Mouse (Mus musculus) ES-Bruce4 (cell line): Measurements from ENCODE around the gene Rcan1. TPM values are rescaled to one million over a fixed set of nuclear protein-coding genes. Genes with fewer than 3 reads are reported as not detected.

ENCODE experiments used
- H3K27ac ChIP-seq: 2 replicates; pipeline ENCODE4 v1.5.1; 2012; ENCODE audit warnings: low read length, inconsistent platforms; ENCODE audit not compliant: insufficient read depth
- H3K27me3 ChIP-seq: 2 replicates; pipeline ENCODE4 v1.6.1; 2012; ENCODE audit warnings: mild to moderate bottlenecking, low read length, inconsistent platforms; ENCODE audit not compliant: control insufficient read depth, poor library complexity, insufficient read depth, severe bottlenecking
- H3K36me3 ChIP-seq: 2 replicates; pipeline ENCODE4 v1.6.1; 2012; ENCODE audit warnings: inconsistent platforms, mild to moderate bottlenecking, low read length, moderate library complexity; ENCODE audit not compliant: control insufficient read depth, poor library complexity, insufficient read depth, severe bottlenecking
- H3K4me1 ChIP-seq: one replicate; pipeline ENCODE4 v1.8.1; 2011; ENCODE audit warnings: low read length; ENCODE audit not compliant: control insufficient read depth, insufficient read depth
- H3K4me3 ChIP-seq: 2 replicates; pipeline ENCODE4 v1.5.1; 2011; ENCODE audit warnings: low read depth, mild to moderate bottlenecking, low read length
- H3K9ac ChIP-seq: 2 replicates; pipeline ENCODE4 v1.6.1; 2012; ENCODE audit warnings: low read depth, mild to moderate bottlenecking, inconsistent platforms; ENCODE audit not compliant: poor library complexity, severe bottlenecking
- H3K9me3 ChIP-seq: replicated peaks from 2 replicates; pipeline ENCODE4 v1.6.1; 2012; ENCODE audit warnings: mild to moderate bottlenecking, low read length, inconsistent platforms; ENCODE audit not compliant: control insufficient read depth, poor library complexity, insufficient read depth, severe bottlenecking
- CTCF ChIP-seq: IDR thresholded peaks from one replicate; pipeline ENCODE4 v1.8.1; 2011; ENCODE audit warnings: low read depth, low read length
- EP300 ChIP-seq: IDR thresholded peaks from 2 replicates; pipeline ENCODE4 v1.6.1; 2011; ENCODE audit warnings: low read depth, low read length; ENCODE audit not compliant: insufficient read depth
- POLR2A ChIP-seq: IDR thresholded peaks from one replicate; pipeline ENCODE4 v1.8.1; 2011; ENCODE audit warnings: low read length; ENCODE audit not compliant: insufficient read depth
- polyA plus RNA-seq: library from polyadenylated mRNA; stranded (reverse); fragments of >200 nt; gene quantifications from 2 replicates; pipeline ENCODE4 v1.2.4, GENCODE M21; 2011; ENCODE audit warnings: low read depth; ENCODE audit not compliant: missing spikeins, insufficient read depth, insufficient read length

Rcan1 gene
- polyA plus RNA-seq, 1 experiment = 37.2 TPM

DNA sequence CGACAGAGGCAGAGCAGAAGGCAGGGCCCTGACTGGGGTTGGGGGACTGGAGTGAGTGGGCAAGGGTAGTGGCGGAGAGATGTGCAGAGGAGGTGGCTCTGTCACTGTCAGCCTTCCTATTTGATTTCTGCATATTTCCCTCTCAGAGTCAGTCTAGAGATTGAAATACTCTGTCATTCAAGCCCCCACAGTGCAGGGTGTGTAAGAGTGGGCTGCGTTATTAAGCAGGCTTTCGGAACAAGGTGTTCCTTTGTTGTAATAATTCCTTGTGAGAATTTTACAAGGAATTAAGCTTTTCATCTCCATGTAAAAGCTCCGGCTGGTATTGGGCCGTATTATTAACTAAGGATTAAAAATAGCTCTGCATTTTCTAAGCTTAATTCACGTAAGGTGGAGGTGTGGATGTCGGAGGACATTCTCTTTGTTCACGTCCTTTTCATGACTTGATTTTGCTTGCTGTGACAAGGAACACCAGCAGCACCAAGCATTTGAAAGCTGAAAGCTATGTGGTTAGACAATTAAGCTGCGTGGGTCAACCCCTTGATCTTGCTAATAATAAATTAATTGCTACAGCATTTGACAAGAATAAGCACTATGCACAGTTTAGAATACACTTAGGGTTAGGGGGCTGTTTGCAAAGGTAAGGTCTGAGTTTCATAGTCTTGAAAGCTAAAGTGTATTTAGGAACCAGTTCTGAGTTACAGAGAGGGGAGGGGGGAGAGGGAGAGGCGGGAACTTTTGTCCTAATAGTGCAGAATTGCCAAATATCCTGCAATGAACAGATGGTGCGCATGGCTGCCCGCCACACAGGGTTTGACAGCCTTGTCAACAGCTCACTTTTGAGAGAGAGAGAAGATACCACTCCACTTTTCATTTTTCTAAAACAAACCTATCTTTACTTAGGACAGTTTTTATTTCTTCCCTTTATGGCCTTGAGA, 40.4 kb upstream of the Rcan1 start:
- H3K27me3 ChIP-seq = no peaks in the 10 kb centered on the region
- H3K36me3 ChIP-seq = no peaks in the 10 kb centered on the region
- no peak overlapping the region for H3K27ac ChIP-seq
- H3K9me3 ChIP-seq = no peaks in the 10 kb centered on the region
- H3K4me3 ChIP-seq = no peak overlapping the region
- TF ChIP-seq POLR2A (no peak), EP300 (no peak), CTCF (no peak)
- H3K9ac ChIP-seq = no peak overlapping the region
- H3K4me1 ChIP-seq = no peaks in the 10 kb centered on the region

DNA sequence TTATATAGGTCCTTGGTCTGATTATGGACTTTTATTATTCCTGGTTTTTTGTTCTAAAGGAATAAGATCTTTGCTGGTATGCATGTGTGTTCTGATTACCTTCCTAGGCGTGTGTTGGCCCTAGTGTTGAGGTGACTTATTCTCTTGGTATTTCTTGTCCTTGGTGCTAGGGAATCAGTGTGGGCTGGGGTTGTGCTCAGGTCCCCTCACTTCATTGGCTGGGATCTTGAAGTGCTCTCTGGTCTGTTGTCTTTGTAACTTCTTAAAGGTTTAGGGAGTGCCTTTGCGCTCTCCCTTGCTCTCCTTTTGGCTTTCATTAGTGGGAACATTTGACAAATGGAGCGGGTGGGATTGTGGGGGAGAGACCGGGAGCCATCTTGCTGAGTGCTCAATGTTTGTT, 36.9 kb upstream of the Rcan1 start:
- TF ChIP-seq POLR2A (no peak), EP300 (no peak), CTCF (no peak)
- H3K9me3 ChIP-seq = no peaks in the 10 kb centered on the region
- no peaks in the 10 kb centered on the region for H3K36me3 ChIP-seq
- H3K9ac ChIP-seq = no peak overlapping the region
- no peaks in the 10 kb centered on the region for H3K27me3 ChIP-seq
- H3K27ac ChIP-seq = no peak overlapping the region
- H3K4me3 ChIP-seq = no peak overlapping the region
- H3K4me1 ChIP-seq = no peaks in the 10 kb centered on the region

DNA sequence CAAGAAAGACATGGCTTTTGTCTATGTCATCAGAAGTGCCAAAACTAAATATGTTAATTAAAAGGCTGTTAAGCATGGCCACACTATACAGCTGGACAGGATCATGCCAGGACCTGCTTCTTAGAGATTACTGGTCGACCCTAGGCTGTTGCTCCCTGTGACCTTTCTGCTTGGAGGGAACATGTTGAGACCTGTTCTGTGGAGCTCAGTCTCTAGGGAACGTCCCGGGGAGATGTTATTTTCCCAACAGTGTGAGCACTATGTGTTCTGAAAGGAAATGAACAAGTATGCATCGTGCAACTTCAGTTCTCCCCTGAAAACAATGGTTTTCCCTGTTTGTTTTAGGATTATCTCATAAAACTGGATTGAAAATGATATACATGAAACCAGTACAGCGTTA, 32.4 kb upstream of the Rcan1 start:
- 0 out of 2 replicates have a peak, but pooled peaks cover 9% of the 10 kb centered on the region for H3K27me3 ChIP-seq
- H3K36me3 ChIP-seq = no peaks in the 10 kb centered on the region
- H3K4me3 ChIP-seq = no peak overlapping the region
- no peaks in the 10 kb centered on the region for H3K9me3 ChIP-seq
- TF ChIP-seq EP300 (no peak), POLR2A (no peak), CTCF (no peak)
- no peaks in the 10 kb centered on the region for H3K4me1 ChIP-seq
- H3K9ac ChIP-seq = no peak overlapping the region
- no peak overlapping the region for H3K27ac ChIP-seq

DNA sequence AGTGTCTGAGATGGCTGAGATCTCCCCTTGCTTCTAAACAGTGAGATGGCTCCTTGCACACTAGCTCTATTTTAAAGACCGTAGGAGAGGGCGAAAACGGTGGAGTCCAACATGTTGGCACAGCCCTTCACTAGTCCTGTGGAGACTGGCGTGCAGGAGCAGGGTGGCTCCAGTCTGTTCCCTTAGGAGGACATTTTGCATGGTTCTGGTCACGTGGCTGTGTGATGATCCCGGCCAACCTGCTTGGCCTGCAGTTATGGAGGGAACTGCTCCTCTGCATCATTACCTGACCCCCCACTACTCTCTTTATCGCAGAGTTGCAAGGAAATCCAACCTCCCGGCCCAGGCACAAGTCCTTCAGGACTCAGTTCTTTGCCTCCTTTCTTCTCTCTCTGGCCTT, 29.9 kb upstream of the Rcan1 start:
- H3K4me1 ChIP-seq = no peaks in the 10 kb centered on the region
- no peak overlapping the region for H3K4me3 ChIP-seq
- 0 out of 2 replicates have a peak, but pooled peaks cover 9% of the 10 kb centered on the region for H3K27me3 ChIP-seq
- H3K36me3 ChIP-seq = no peaks in the 10 kb centered on the region
- H3K9me3 ChIP-seq = no peaks in the 10 kb centered on the region
- H3K27ac ChIP-seq = no peak overlapping the region
- TF ChIP-seq CTCF = no peak
- TF ChIP-seq POLR2A = no peak
- TF ChIP-seq EP300 = no peak
- no peak overlapping the region for H3K9ac ChIP-seq

DNA sequence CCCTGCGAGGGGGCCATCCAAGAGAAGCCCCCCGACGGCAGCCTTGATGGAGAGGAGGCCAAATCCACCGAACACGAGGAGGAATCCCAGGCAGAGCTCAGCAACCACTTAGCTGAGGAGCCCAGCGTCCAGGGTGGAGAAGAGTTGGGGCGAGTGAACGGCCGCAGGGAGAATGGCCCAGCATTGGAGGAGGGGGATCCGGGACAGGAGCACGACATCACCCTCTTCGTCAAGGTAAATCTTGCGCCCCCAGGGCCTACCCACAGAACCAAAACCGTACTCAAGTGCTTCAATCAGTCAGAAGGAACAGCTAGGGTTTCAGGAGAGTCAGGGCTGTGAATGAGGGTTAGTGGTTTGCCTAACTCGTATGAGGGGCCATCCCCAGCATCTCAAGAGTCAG, 28.7 kb upstream of the Rcan1 start:
- H3K27ac ChIP-seq = no peak overlapping the region
- peak overlapping the region; percentile 56 for H3K4me3 ChIP-seq
- H3K36me3 ChIP-seq = no peaks in the 10 kb centered on the region
- H3K9me3 ChIP-seq = no peaks in the 10 kb centered on the region
- no peak for TF ChIP-seq CTCF
- no peak for TF ChIP-seq POLR2A
- no peak for TF ChIP-seq EP300
- H3K4me1 ChIP-seq = no peaks in the 10 kb centered on the region
- H3K27me3 ChIP-seq = 0 out of 2 replicates have a peak, but pooled peaks cover 9% of the 10 kb centered on the region
- peak overlapping the region; percentile 69 for H3K9ac ChIP-seq

DNA sequence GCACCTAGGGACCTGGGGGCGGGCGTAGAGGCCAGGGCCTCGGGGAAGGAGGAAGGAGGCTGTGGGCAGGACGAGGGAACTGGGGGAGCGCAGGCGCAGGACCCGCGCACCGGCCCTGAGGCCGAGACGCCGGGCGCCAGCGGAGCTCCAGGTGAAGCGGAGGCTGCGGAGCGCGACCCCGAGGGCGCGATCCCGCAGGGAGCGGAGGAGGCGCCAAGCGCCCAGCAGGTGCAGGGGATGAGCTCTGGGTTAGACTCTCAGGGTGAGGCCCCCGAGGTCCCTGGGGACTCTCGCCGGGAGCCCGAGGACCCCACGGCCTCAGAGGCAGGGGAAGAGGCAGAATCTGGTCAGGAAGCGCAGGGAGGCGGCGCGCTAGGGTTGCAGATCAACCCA, 27.9 kb upstream of the Rcan1 start:
- Histone ChIP-seq H3K4me1 (no peaks in the 10 kb centered on the region), H3K27me3 (0 out of 2 replicates have a peak, but pooled peaks cover 9% of the 10 kb centered on the region), H3K9me3 (no peaks in the 10 kb centered on the region), H3K36me3 (no peaks in the 10 kb centered on the region), H3K9ac (peak overlapping the region; percentile 69), H3K27ac (no peak overlapping the region), H3K4me3 (peak overlapping the region; percentile 56)
- TF ChIP-seq POLR2A (no peak), CTCF (no peak), EP300 (no peak)
